Mouse (Mus musculus) lung, postnatal 10 days (tissue): Measurements from ENCODE around the gene Iqcn.

Source experiments
- DNase-seq: peaks from one replicate; pipeline ENCODE4 v3.0.0; 2021

Gene Iqcn

DNA sequence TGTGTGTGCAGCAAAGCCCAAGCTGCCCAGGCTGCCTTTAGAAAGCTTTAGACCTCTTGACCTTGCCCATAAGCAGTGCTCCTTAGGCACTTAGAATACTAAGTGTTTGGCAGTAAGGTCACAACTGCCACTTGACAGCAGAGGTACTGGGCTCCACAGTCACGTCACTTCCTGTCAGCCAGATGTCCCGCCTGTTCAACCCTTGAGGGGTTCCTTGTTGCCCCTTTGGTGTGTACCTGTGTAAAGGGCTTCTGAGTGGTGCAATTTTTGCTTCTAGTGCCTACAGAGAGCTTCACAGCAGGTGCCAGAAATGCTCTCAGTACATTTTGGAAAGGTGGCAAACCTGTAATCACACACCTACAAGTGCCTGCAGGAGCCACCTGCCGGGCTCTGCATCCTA is 35.0 kb downstream of the Iqcn start:
- DNase-seq = peak; percentile 75

DNA sequence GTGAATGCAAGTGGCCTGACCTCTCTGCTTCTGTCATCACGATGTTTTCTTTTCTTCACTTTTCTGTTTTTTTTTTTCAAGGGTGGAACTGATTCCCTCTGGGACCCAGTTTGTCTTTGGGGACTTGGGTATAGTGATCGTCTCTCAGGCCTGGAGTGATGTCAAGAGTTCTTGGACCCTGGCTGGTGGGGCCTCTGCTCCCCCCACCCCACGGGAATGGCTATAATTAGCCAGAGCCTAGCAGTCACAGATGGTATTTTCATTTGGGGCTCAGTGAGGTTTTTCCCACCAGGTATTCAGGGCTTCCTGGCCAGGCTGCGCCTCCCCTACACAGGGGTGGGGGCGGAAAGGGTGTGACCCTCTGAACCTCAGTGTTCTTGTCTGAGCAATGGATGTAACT is 38.4 kb downstream of the Iqcn start:
- DNase-seq = no peak

DNA sequence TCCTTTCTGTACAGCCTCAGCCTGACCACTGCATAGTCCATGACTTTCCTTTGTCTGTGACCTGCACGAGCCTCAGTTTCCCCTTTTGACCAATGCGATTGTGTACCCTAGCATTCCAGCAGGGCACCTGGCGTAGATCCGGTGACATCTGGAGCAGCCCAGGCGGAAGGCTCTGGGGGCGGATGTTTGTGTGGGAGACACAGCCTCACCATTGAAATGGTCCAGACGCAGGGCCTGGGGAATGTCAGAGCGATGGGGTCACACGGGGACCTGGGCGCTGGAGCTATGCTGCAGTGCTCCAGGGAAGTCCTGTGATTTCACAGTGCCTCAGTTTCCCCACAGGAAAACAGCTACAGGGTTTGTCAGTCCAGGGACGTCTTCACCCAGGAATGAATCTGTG is 38.9 kb downstream of the Iqcn start:
- DNase-seq = no peak

DNA sequence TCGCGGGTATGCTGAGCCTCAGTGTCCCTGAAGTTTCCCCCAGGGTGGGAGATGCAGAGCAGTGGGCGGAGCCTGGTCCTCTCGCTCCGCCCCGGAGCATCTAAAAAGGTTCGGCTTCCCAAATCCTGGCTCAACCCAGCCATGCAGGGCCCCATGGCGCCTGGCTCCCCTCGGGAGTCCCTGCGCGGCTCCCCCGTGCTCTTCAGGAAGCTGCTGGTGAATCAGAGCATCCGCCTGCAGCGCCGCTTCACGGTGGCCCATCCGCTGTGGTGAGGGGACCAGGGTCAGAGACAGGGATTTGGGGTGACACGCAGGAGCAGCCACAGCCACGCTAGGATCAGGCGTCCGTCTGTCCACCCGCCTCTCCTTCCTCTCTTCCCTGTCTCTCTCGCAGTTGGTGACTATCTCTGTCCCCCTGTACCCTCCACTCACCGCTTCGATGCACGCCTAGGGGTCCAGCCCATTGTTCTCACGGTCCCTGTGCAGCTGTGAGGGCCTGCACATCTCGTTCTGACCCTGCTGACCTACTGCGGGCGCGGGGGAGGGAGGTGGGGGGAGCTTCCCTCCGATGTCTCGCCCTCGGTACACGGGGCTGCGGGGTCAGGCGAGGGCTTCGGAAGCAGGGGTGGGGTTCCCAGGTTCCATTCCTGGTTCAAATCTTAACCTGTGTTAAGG is 39.9 kb downstream of the Iqcn start:
- no peak for DNase-seq

DNA sequence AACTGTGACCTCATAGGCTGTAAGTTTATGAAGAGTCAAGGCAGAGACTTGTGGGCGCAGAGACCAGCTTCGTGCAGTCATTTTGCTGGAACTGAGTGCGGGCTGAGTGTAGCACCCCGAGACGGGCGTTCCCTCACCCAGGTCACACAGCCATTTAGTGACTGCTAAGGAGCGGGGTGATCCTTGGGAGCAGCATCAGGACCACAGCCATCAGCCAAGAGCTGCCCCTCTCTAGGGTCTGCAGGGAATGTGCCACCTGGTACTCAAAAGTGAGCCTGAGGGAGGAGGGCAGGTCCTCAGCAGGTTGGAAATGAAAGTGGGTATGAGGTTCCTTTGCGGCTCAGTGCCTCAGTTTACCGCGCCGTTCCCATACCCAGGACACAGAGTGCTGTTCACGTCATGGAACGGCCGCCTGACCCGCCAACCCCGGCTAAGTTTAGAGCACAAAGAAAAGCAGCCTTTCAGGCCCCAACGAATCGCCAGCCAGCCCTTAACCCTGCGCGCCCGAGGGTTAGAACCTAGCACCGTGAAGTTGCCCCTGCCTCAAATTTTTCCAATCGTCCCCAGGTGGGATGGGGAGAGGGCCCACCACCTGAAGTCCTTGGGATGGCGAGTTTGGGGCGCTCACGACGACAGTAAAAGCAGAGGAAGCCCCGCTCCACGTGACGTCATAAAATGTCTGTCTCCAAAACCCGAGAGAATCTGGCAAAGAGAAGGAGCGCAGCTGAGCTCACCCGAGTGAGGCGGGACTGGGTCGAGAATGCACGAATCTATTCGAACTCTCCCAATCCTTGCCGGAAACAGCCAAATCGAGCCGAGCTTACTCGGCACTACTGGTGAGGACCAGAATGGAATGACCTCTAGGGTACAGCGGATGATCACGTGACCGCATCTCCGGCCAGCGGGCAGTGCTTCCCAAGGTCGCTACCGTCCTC is 40.7 kb downstream of the Iqcn start:
- DNase-seq = peak; percentile 67

DNA sequence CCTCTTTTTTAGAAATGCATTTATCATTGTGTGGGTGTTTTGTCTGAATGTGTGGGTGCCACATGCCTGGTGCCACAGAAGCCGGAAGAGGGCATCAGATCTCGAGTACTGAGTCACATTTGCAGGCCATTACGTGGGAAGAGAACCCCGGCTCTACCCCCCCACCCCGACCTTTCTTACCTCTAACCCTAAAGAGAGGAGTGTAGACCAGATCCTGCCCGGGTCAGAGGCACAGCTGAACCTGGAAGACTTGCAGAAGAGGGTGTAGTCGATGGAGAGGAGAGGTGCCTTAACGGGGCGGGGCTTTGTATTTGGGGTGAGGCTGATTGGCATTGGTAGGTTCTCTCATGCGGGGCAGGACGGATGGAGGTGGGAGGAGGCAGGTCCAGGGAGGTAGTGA is 41.5 kb downstream of the Iqcn start:
- peak; percentile 7 for DNase-seq

DNA sequence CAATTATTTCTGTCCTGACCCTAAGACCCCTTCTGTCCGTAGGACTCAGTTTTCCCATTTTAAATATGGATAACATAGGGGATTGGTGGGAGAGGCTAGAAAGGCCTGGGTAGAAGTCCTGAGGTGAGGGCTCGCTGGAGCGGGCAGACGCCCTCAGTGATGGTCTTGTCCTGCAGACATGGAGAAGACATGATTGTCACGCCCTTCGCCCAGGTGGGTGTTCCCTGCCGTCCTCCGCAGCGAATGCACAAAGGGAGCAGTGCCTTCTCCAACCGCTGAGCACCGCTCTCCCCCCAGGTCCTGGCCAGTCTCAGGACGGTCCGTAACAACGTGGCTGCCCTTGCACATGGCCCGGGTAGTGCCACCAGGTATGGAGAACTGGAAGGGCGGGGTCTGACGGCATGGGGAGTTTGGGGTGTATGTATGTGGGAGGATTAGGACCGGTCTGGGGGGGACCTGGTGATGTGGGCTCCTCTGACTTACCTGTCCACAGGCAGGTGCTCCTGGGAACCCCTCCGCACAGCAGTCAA is 42.5 kb downstream of the Iqcn start:
- DNase-seq = peak; percentile 2

DNA sequence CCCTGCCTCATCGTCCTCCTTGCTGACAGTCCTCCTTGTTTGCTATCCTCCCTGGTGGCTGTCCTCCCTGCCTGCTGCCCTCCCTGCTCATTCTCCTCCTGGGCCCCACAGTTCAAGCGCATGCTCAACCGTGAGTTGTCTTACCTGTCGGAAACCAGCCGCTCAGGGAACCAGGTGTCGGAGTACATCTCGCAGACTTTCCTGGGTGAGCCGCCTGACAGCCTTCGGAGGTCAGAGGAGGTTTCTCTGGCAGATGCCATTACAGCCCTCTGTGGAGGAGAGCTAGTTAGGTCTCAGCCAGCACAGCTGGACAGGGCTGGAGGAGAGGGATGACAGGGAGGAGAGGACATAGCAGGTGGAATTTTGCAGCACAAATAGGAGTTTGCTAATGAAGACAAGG is 43.4 kb downstream of the Iqcn start:
- DNase-seq = no peak

DNA sequence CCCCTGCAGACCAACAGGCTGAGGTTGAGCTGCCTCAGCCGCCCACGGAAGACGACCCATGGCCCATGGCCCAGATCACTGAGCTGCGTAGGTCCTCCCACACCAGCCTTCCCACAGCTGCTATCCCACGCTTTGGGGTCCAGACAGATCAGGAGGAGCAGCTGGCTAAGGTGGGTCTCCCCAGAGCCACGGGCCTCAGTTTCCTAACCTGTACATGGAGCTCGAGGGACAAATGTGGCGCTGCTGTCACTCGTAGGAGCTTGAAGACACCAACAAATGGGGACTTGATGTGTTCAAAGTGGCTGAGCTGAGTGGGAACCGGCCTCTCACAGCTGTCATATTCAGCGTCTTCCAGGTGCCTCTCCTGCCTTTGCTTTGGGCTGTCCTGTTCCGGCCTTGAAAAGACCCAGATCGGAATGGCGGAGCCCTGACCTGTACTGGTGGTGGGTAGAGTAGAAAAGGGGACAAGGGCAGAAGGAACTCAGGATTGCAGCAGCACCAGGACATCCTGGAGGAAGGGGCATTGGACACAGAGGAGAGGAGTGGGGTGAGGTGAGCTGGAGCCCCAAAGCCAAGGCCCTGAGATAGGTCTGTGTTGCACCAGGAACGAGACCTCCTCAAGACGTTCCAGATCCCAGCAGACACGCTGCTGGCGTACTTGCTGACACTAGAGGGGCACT is 44.1 kb downstream of the Iqcn start:
- peak; percentile 0 for DNase-seq

DNA sequence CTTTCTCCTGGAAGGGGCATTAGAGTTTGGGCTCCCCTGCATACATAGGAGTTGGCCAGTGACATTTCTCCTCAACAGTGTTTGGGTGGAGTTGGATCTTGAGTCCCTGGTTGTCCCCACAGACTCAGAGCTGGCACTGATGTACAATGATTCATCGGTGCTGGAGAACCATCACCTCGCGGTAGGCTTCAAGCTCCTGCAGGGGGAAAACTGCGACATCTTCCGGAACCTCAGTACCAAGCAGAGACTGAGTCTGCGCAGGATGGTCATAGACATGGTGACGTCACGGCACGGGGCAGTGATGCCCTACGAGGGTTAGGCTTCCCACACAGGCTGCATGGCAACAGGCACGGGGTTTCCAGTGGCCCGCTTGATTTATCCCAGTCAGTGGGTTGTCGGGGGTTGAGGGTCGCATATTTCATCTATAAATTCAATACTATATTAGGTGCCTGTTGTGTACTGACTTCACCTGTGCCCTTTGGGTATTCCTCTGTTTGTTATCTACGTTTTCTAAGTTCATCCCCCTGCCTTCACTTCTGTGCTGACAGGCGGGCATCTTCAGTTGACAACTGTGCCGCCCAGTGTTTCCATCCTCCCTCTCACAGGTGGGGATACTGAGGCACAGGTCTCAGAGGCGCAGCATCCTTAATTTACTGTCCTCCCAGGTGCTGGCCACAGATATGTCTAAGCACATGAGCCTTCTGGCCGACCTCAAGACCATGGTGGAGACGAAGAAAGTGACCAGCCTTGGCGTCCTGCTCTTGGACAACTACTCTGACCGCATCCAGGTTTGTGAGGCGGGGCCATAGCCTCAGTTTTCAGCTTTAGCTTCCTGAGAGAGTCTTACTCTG is 45.2 kb downstream of the Iqcn start:
- peak; percentile 1 for DNase-seq

DNA sequence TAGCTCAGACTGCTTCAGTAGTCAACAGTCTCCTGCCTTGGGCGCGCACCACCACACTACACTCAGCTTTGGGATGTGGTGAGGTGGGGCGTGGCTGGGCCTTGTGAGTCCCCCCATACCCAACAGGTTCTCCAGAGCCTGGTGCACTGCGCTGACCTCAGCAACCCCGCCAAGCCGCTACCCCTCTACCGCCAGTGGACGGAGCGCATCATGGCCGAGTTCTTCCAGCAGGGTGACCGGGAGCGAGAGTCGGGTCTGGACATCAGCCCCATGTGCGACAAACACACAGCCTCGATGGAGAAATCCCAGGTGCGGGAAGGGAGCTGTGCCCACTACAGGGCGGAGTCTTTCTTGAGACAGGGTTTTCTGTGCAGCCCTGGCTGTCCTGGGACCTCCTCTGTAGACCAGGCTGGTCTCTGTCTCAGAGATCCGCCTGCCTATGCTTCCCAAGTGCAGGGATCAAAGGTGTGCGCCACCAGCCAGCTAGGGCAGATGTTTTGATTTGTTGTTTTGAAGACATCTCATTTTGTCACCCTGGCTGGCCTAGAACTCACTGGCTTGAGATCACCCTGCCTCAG is 45.9 kb downstream of the Iqcn start:
- peak; percentile 6 for DNase-seq

DNA sequence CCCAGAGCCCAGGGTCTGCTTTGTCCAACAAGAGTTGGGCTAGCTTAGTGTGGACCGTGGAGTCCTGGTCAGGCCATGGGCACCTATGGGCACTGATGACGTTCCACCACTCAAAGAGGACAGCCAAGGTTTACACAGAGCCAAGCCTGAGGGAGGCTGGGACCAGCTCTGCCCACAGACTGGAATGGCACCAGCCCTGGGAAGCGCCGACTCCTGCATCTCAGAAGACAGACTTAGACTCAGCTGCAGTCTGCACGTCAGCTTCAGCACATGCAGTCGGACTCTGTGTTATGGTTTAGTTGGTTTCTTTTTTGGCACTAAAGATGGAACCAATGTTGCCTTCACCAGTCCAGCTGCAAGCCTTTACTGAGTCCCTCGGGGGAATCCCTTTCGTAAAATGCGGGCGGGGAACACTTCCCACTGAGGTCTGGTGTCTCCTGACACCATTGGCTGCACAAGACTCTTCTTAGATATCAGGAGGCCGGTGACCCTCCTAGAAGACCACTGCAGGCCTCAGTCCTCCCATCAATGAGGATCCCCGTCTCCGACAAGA is 46.9 kb downstream of the Iqcn start:
- DNase-seq = no peak

DNA sequence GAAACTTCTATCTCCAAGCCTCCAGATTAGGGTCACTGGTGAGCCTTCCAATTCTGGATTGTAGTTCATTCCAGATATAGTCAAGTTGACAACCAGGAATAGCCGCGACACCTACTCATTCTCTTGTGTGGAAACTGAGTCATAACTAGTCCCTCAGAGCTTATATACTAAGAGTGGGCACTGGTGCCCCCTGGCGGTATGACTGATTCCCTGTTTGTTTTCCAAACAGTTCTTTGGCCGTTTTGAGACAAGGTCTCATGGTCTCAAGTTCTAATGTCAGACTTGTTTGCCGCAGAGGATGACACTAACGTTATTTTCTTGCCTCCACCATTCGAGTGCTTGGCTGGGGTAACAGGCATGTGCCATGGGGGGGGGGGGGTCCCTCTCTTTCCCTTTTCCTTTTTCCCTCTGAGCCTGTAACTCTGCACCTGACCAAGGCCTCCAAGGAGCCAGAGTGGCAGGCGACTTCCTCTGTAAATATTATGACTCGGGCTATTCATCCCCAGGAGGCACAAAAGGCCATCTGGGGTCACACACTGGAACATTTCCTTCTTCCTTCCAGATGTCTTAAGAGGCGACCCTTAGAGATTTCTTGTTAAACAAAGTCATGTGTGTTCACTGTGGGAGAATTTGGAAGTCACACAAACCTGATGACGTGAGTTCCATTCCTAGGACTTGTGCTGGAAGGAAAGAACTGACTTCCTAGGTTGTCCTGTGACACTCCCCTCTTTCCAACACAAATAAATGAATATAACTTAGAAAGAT is 48.9 kb downstream of the Iqcn start:
- DNase-seq = peak; percentile 86

DNA sequence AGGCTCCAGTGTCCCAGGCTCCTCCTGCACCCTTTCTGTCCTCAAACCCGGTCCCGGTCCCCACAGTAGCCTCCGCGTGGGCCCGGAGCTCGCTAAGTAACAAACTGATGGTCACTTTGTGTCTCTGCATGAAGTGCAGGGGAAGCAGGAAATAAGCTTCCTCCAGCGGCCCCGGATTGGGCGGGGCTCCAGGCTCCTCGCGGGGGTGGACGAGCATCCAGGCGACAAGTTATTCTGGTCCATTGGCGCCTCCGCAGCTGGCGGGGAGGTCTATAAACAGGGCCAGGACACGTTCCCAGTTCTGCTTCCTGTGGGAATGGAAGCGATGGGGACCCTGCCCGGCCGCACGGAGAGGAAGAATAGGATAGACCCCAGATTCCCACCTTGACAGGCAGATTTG is 49.9 kb downstream of the Iqcn start:
- DNase-seq = peak; percentile 96

DNA sequence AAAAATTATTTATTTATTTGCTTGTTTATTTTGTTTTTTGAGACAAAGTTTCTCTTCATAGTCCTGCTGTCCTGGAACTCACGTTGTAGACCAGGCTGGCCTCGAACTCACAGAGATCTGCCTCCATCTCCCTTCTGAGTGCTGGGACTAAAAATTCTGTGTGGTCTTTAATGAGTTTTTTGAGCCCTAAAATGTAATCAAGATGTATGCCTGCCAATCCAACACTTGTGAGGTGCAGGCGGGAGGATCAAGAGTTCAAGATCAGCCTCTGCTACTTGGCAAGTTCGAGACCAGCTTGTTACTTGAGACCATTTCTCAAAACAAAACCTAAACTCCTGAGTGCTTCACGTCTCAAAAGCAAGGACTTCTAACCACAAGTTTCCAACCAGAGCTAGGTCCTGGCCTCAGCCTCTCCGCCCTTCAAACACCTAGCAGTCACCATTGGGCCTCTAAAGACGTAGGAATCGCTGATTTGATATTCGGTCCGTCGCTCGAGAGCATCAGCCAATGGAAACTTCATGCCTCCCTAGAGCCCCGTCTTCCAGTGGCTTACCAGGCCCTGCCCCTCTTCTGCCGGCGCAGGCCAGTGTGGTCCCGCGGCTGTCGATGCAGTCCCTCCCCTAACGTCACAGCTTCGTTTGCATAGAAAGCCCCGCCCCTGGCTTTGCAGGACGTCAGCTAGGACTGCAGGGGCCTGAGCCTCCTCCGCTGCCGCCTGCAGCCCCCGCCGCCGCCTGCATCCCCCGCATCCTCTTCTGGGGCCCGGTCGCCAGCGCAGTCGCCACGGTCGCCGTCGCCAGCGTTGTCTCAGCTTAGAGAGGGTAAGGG is 51.0 kb downstream of the Iqcn start, which contains the start of gene Rab3a:
Gene Rab3a, plus strand, starts transcription at position 637 of the 828 bp plus-strand sequence.
- DNase-seq = peak; percentile 99

DNA sequence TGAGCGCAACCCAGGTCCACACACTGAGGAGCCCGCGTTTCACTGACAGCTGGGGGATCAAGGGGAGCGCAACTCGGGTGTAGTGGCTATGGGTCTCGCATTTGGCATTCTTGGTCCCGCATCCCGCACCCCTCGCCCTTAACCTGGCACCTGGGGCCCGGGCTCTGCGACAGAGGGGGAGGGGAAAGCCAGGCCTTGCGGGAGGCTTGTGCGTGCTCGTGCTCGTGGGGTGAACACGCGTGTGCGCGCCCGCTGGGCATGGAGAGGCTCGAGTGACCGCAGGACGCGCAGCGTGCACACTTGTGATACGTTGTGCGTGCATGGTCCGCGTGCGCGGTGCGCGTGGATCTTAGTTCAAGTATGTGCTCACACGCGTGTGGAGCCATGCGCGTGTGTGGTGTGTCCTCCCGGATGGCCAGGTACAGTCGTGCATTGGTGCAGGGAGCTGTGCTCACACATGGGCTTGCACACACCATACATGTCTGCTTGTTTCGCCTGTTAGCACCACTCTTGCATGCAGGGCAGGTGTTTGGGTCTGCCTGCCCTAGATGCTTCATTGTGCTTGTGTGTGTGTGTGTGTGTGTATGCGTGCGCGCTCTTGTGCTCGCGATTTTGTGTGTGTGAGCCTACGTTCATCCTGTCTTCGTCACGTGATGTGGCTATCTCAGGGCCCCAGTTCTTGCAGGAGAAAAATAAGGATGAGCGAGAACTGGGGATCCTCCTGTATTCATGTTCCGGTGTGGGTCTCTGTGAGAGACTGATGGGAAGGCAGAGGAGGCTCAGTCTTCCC is 51.8 kb downstream of the Iqcn start:
- DNase-seq = peak; percentile 84

DNA sequence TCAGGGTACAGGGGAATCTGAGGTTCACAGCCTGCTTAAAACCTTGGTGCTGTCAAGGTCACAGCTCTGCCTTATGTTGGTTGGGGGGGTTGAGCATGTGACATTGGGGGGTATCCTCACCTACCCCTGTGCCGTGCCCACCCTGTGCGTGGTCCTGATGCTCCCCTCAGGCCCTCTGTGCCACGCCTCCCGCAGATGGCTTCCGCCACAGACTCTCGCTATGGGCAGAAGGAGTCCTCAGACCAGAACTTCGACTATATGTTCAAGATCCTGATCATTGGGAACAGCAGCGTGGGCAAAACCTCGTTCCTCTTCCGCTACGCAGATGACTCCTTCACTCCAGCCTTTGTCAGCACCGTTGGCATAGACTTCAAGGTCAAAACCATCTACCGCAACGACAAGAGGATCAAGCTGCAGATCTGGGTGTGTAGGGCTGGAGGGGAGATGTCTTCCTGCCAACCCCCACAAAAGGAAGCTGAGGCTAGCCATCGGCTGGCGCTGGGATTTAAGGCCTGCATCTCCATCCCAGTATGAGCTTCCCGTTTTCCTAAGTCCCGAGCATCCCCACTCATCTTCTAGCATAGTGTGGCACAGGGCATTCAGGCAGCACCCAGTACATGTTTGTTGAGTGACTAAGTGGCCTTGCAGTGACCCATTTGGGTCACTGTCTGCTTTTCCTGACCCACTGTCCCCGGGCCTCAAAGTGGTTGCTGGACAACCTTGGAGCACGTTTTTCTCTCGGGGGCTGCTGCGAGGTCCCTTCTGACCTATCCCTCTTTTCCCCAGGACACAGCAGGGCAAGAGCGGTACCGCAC is 52.6 kb downstream of the Iqcn start:
- DNase-seq = peak; percentile 4

DNA sequence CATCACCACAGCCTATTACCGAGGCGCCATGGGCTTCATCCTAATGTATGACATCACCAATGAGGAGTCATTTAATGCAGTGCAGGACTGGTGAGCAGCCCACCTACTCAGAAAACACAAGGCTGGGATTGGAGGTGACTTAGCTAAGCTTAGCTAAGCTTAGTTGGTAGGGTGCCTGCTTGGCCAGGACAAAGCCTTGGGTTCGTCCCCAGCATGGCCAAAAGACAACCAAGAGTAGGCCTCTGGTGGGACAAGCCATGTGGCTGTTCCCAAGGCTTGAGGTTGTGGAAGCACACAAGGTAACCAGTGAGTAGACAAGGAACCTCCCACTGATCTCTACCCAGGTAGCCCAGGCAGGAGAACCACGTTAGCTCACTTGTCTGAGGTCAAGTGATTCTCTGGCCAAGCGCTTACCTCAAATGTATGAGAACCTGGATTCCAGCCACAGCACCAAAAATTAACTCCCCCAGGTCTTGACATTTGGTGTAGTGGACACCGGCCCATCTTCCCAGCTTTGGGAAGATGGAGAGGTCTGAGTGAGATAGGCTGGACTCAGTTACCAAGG is 53.3 kb downstream of the Iqcn start:
- no peak for DNase-seq
